Mouse (Mus musculus): ENCODE data around the gene Tbkbp1.

GRCm38 (mm10) chr11:97128956-97129355 is 22.3 kb downstream of the Tbkbp1 start:
- TF ChIP-seq GATA1 (IDR thresholded peaks at IDR 0.05; ENCODE audit: low read length) (no peak), TAL1 (IDR thresholded peaks at IDR 0.05; ENCODE audit: low read length) (no peak)

Measured in erythroblast, embryonic 14.5 days (primary cell).